32 mouse cellular contexts compared by ENCODE assay signal in the genomic region with DNA sequence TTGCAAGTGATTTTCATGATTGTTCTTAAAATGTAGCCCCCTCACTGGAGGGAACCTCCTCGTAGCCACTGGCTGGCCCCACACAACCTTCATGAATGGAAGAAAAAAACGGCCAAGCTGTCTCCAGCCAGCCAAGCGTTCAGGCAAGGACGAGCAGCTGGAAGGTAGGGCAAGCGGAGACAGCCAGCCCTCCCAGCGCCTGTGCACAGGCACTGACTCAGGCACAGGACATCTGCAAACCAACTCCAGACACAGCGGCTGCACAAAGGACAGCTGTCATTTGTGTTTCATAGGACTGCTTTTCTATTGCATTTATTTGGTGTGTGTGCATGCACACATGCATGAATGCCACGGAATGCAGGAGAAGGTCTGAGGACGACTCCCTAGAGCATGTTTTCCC. TPM values are rescaled to one million over a fixed set of nuclear protein-coding genes. Genes with fewer than 3 reads are reported as not detected.
DNase-seq lines count a peak whose midpoint lies in the region; ATAC-seq lines count a peak whose summit lies in the region.
"Had no signal": no experiment of that assay in that cellular context is flagged by ENCODE, and none has a peak within 500 bp of the region (broad histone marks: within the 10 kb centered on the region; RNA-seq: fewer than 3 reads in every experiment).

No protein-coding gene starts in this region.

- 44% methylated on average over 9 of the region's 9 CpGs for WGBS in hindbrain, embryonic 10.5 days
- 39% methylated on average over 9 of the region's 9 CpGs for WGBS in hindbrain, embryonic 14.5 days

- no peak overlapping the region for H3K9ac ChIP-seq in hindbrain, embryonic 14.5 days
- H3K9ac ChIP-seq: embryonic facial prominence, embryonic 15.5 days; forebrain, embryonic 12.5 days; forebrain, embryonic 15.5 days; heart, embryonic 12.5 days; heart, embryonic 15.5 days; hindbrain, embryonic 15.5 days had no signal

- no peak overlapping the region for H3K4me2 ChIP-seq in hindbrain, embryonic 14.5 days (replicated peaks)
- H3K4me2 ChIP-seq: embryonic facial prominence, embryonic 15.5 days; forebrain, embryonic 12.5 days; forebrain, embryonic 15.5 days; heart, embryonic 12.5 days; heart, embryonic 15.5 days; hindbrain, embryonic 15.5 days had no signal

- no peak for ATAC-seq in hindbrain, embryonic 14.5 days (ENCODE audit: low FRiP score)
- ATAC-seq: forebrain, embryonic 15.5 days; Patski had no signal

- no peaks in the 10 kb centered on the region for H3K9me3 ChIP-seq in hindbrain, embryonic 10.5 days
- no peaks in the 10 kb centered on the region for H3K9me3 ChIP-seq in hindbrain, embryonic 14.5 days (ENCODE audit: control insufficient read depth, low read length)
- H3K9me3 ChIP-seq: embryonic facial prominence, embryonic 15.5 days; forebrain, embryonic 12.5 days; forebrain, embryonic 15.5 days; G1E; heart, embryonic 12.5 days; heart, embryonic 15.5 days; hindbrain, embryonic 15.5 days had no signal

- DNase-seq in adrenal gland, postnatal 36 days = peak; percentile 19 to 29
- no peak for DNase-seq in adrenal gland, postnatal 10 days
- peak; percentile 7 for DNase-seq in hindbrain, embryonic 10.5 days (ENCODE audit: low spot score)
- no peak for DNase-seq in hindbrain, embryonic 14.5 days (ENCODE audit: low spot score)
- peak; percentile 8 for DNase-seq in brain, adult 2 months (ENCODE audit: low read depth, low spot score)
- DNase-seq in retina, embryonic 14.5 days (ENCODE audit: low spot score) = peak; percentile 28
- no peak for DNase-seq in testis, postnatal 10 days (ENCODE audit: low spot score)
- no peak for DNase-seq in gastrocnemius, postnatal 10 days
- DNase-seq: adrenal gland, postnatal 25 days; B cell, adult 2 months; cerebellum, adult 11 months; cerebellum, adult 2 months; cerebellum, adult 9-11 months; cerebellum, postnatal 25 days; gastrocnemius, postnatal 36 days; heart, adult 2 months; heart, postnatal 10 days; heart, postnatal 36 days; kidney, adult 18-20 months; kidney, adult 9 months had no signal

- H3K36me3 ChIP-seq in hindbrain, embryonic 10.5 days = no peaks in the 10 kb centered on the region
- H3K36me3 ChIP-seq in hindbrain, embryonic 14.5 days (replicated peaks; ENCODE audit: control insufficient read depth, insufficient read depth) = no peaks in the 10 kb centered on the region
- H3K36me3 ChIP-seq: embryonic facial prominence, embryonic 15.5 days; forebrain, embryonic 12.5 days; forebrain, embryonic 15.5 days; G1E; heart, embryonic 12.5 days; heart, embryonic 15.5 days; hindbrain, embryonic 15.5 days had no signal

- H3K4me3 ChIP-seq in hindbrain, embryonic 10.5 days = no peak overlapping the region
- no peak overlapping the region for H3K4me3 ChIP-seq in hindbrain, embryonic 14.5 days (replicated peaks; ENCODE audit: low read length)
- H3K4me3 ChIP-seq: embryonic facial prominence, embryonic 15.5 days; forebrain, embryonic 12.5 days; forebrain, embryonic 15.5 days; heart, adult 2 months; heart, embryonic 12.5 days; heart, embryonic 15.5 days; hindbrain, embryonic 15.5 days had no signal

- no peak overlapping the region for H3K27ac ChIP-seq in hindbrain, embryonic 10.5 days
- H3K27ac ChIP-seq in hindbrain, embryonic 14.5 days = no peak overlapping the region
- H3K27ac ChIP-seq: embryonic facial prominence, embryonic 15.5 days; forebrain, embryonic 12.5 days; forebrain, embryonic 15.5 days; heart, adult 2 months; heart, embryonic 15.5 days; hindbrain, embryonic 15.5 days had no signal

- 0 out of 2 replicates have a peak, but pooled peaks cover 5% of the 10 kb centered on the region for H3K27me3 ChIP-seq in hindbrain, embryonic 10.5 days (ENCODE audit: insufficient read depth, poor library complexity, severe bottlenecking)
- no peaks in the 10 kb centered on the region for H3K27me3 ChIP-seq in hindbrain, embryonic 14.5 days (ENCODE audit: control insufficient read depth, insufficient read depth, low read length)
- H3K27me3 ChIP-seq: embryonic facial prominence, embryonic 15.5 days; forebrain, embryonic 12.5 days; forebrain, embryonic 15.5 days; heart, embryonic 12.5 days; hindbrain, embryonic 15.5 days had no signal

- peaks cover 5% of the 10 kb centered on the region for H3K4me1 ChIP-seq in hindbrain, embryonic 10.5 days (replicated peaks)
- 0 out of 2 replicates have a peak, but pooled peaks cover under 1% of the 10 kb centered on the region for H3K4me1 ChIP-seq in hindbrain, embryonic 14.5 days (replicated peaks; ENCODE audit: control insufficient read depth, insufficient read depth, low read length)
- H3K4me1 ChIP-seq: forebrain, embryonic 12.5 days had no signal

RNA-seq across cellular contexts. Expression of a gene that starts 5.4 kb away (rescaled TPM):
- not detected for total RNA-seq in adrenal gland, postnatal 36 days (2021)
- total RNA-seq in adrenal gland, postnatal 10 days (2021) = not detected
- polyA plus RNA-seq in hindbrain, embryonic 10.5 days (2016; fragmentation: Nextera tagmentation; extraction: Ambion mirVana) = 1.4 and 3.8 TPM in 2 replicates
- polyA plus RNA-seq in hindbrain, embryonic 14.5 days (2014; fragmentation: Nextera tagmentation; extraction: Ambion mirVana) = 3.9 and 5.5 TPM in 2 replicates
- total RNA-seq in gastrocnemius, postnatal 10 days (2021) = not detected
- total RNA-seq: adrenal gland, adult 18-20 months; adrenal gland, postnatal 25 days; common myeloid progenitor, adult 5-6 weeks; gastrocnemius, adult 8-10 months; gastrocnemius, postnatal 36 days; granulocyte monocyte progenitor cell, adult 5-6 weeks; heart, adult 2 months; heart, postnatal 10 days; heart, postnatal 36 days had no signal
- polyA plus RNA-seq: G1E had no signal

RNA-seq across cellular contexts. Expression of a gene that starts 33.2 kb away (rescaled TPM):
- total RNA-seq in adrenal gland, postnatal 36 days (2021) = 10 to 100 TPM; 19.6 to 28.8 TPM
- total RNA-seq in adrenal gland, postnatal 10 days (2021) = 10 to 100 TPM; 61.0 to 75.2 TPM
- 14.4 and 15.9 TPM in 2 replicates for polyA plus RNA-seq in hindbrain, embryonic 10.5 days (2016; fragmentation: Nextera tagmentation; extraction: Ambion mirVana)
- polyA plus RNA-seq in hindbrain, embryonic 14.5 days (2014; fragmentation: Nextera tagmentation; extraction: Ambion mirVana) = 9.0 and 9.5 TPM in 2 replicates
- total RNA-seq in gastrocnemius, postnatal 10 days (2021) = 10 to 100 TPM; 58.8 to 66.8 TPM

RNA-seq across cellular contexts. Expression of a gene that starts 56.1 kb away (rescaled TPM):
- 10 to 100 TPM; 14.5 to 14.8 TPM for total RNA-seq in adrenal gland, postnatal 36 days (2021)
- total RNA-seq in adrenal gland, postnatal 10 days (2021) = 10 to 100 TPM; 11.2 to 12.2 TPM
- 2.1 and 2.4 TPM in 2 replicates for polyA plus RNA-seq in hindbrain, embryonic 10.5 days (2016; fragmentation: Nextera tagmentation; extraction: Ambion mirVana)
- 2.9 and 3.3 TPM in 2 replicates for polyA plus RNA-seq in hindbrain, embryonic 14.5 days (2014; fragmentation: Nextera tagmentation; extraction: Ambion mirVana)
- 1 to 10 TPM; 4.4 to 5.3 TPM for total RNA-seq in gastrocnemius, postnatal 10 days (2021)
- total RNA-seq: G1E; granulocyte monocyte progenitor cell, adult 5-6 weeks had no signal
- polyA plus RNA-seq: G1E had no signal

Comparison
In these comparisons a context has a peak if more than half of its experiments do, and no peak if none do; other contexts are left out.
1. DNase-seq: peak in adrenal gland, postnatal 36 days (2 of 2), hindbrain, embryonic 10.5 days (single experiment), brain, adult 2 months (single experiment) and retina, embryonic 14.5 days (single experiment); none in adrenal gland, postnatal 10 days (single experiment), hindbrain, embryonic 14.5 days (single experiment), testis, postnatal 10 days (single experiment) and gastrocnemius, postnatal 10 days (single experiment).